Mouse (Mus musculus): ENCODE data around the gene Kirrel3. TPM values are rescaled to one million over a fixed set of nuclear protein-coding genes. Genes with fewer than 3 reads are reported as not detected.

Gene Kirrel3
- total RNA-seq, 2 experiments from 2014 or later: 59.8 to 62.6 TPM

- TF ChIP-seq CTCF (IDR thresholded peaks at IDR 0.05): no peak
- no peak for DNase-seq (ENCODE audit: extremely low spot score in 1 of 2, low spot score in 2 of 2)
- Histone ChIP-seq H3K4me3 (no peak overlapping the region), H3K27ac (no peak overlapping the region)
- intact Hi-C loops (cut with DNase I): no loop called here
Measured at GRCm38 (mm10) chr9:34809993-34810513, 324.4 kb downstream of the Kirrel3 start.

GRCm38 (mm10) chr9:34818325-34818976 is 332.8 kb downstream of the Kirrel3 start:
- intact Hi-C loops (cut with DNase I): no loop called here
- no peak overlapping the region for H3K27ac ChIP-seq
- no peak overlapping the region for H3K4me3 ChIP-seq
- DNase-seq (ENCODE audit: extremely low spot score in 1 of 2, low spot score in 2 of 2): no peak
- no peak for TF ChIP-seq CTCF (IDR thresholded peaks at IDR 0.05)

DNA sequence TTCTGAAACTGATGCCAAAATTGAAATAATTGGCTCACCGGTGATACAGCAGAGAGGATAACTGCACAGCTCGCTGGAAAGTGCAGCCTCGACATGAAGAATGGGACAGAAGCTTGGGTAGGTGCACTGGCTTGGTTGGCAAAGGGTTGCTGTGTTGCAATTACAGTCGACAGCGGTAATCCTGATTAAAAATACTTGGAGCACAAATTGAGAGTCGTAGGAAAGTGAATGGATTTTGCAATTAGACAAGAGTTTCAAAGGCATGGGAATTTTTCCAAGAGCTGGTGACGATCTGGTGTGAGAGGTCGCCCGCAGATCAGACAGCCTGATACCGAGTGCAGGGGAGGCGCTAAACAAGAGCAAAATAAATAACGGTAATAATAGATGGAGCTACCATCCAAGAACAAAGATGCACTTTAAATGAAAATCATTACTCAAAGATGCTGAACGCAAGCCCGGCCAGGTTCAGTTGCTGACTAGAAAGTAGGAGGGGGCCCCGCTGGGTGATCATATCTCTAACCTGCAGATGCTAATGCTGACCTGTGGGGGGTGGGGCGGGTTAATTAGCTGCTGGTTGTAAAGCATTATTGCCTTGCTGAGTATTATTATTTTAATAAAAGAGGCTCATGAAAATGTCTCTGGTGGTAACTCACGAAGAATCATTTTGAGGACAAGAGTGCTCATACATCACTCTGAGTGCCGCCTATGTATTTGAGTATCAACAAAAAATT is 338.8 kb downstream of the Kirrel3 start:
- no peak overlapping the region for H3K4me3 ChIP-seq
- intact Hi-C loops (cut with DNase I): no loop called here
- DNase-seq (ENCODE audit: extremely low spot score in 1 of 2, low spot score in 2 of 2): no peak
- no peak overlapping the region for H3K27ac ChIP-seq
- TF ChIP-seq CTCF (IDR thresholded peaks at IDR 0.05): no peak

- no peak for DNase-seq (ENCODE audit: extremely low spot score in 1 of 2, low spot score in 2 of 2)
- Histone ChIP-seq H3K4me3 (no peak overlapping the region), H3K27ac (no peak overlapping the region)
- intact Hi-C loops (cut with DNase I): no loop called here
- no peak for TF ChIP-seq CTCF (IDR thresholded peaks at IDR 0.05)
Measured at GRCm38 (mm10) chr9:34825089-34825400, 339.4 kb downstream of the Kirrel3 start.

- no peak for DNase-seq (ENCODE audit: extremely low spot score in 1 of 2, low spot score in 2 of 2)
- TF ChIP-seq CTCF (IDR thresholded peaks at IDR 0.05): no peak
- intact Hi-C loops (cut with DNase I): no loop called here
- Histone ChIP-seq H3K27ac (no peak overlapping the region), H3K4me3 (no peak overlapping the region)
Measured at GRCm38 (mm10) chr9:34825402-34826008, 339.8 kb downstream of the Kirrel3 start.

- TF ChIP-seq CTCF (IDR thresholded peaks at IDR 0.05): no peak
- intact Hi-C loops (cut with DNase I): no loop called here
- Histone ChIP-seq H3K4me3 (no peak overlapping the region), H3K27ac (no peak overlapping the region)
- no peak for DNase-seq (ENCODE audit: extremely low spot score in 1 of 2, low spot score in 2 of 2)
Measured at GRCm38 (mm10) chr9:34830696-34831095, 345.0 kb downstream of the Kirrel3 start.

- intact Hi-C loops (cut with DNase I): no loop called here
- DNase-seq (ENCODE audit: extremely low spot score in 1 of 2, low spot score in 2 of 2): no peak
- no peak for TF ChIP-seq CTCF (IDR thresholded peaks at IDR 0.05)
- Histone ChIP-seq H3K4me3 (no peak overlapping the region), H3K27ac (no peak overlapping the region)
Measured at GRCm38 (mm10) chr9:34836801-34837200, 351.1 kb downstream of the Kirrel3 start.

- DNase-seq (ENCODE audit: extremely low spot score in 1 of 2, low spot score in 2 of 2): no peak
- intact Hi-C loops (cut with DNase I): no loop called here
- Histone ChIP-seq H3K27ac (no peak overlapping the region), H3K4me3 (no peak overlapping the region)
- no peak for TF ChIP-seq CTCF (IDR thresholded peaks at IDR 0.05)
Measured at GRCm38 (mm10) chr9:34837700-34838462, 352.2 kb downstream of the Kirrel3 start.

- peak in 1 of 2 experiments; percentile 40 for DNase-seq (ENCODE audit: extremely low spot score in 1 of 2, low spot score in 2 of 2)
- H3K4me3 ChIP-seq: no peak overlapping the region
- intact Hi-C loops (cut with DNase I): no loop called here
- no peak overlapping the region for H3K27ac ChIP-seq
- TF ChIP-seq CTCF (IDR thresholded peaks at IDR 0.05): no peak
Measured at GRCm38 (mm10) chr9:34843275-34843965, 357.7 kb downstream of the Kirrel3 start.

DNA sequence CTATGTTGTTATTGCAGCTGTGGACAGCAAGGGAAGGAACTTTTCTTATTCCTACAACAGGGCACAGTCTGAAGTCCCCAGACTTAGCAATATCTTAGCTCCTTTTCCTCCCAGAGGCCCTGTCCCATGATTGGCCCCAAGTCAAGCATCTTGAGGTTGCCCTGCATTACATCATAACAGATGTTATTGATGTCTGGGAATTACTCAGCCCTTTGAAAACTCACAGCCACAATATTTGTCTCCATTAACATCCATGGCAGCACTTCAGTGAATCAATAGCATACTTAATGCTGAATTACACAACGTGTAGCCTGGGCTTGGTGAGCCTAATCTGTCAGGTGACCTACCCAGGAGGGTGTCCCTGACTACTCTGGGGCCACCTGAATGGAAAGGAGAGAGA is 360.7 kb downstream of the Kirrel3 start:
- intact Hi-C loops (cut with DNase I): loop anchor here (5.0 kb wide), 1 partner anchor 349 kb away; no protein-coding TSS in a partner anchor
- Histone ChIP-seq H3K4me3 (no peak overlapping the region), H3K27ac (no peak overlapping the region)
- no peak for DNase-seq (ENCODE audit: extremely low spot score in 1 of 2, low spot score in 2 of 2)
- TF ChIP-seq CTCF (IDR thresholded peaks at IDR 0.05): no peak

GRCm38 (mm10) chr9:34847664-34848063 is 362.0 kb downstream of the Kirrel3 start:
- H3K27ac ChIP-seq: no peak overlapping the region
- peak; percentile 72 for TF ChIP-seq CTCF (IDR thresholded peaks at IDR 0.05)
- DNase-seq (ENCODE audit: extremely low spot score in 1 of 2, low spot score in 2 of 2): peak in 1 of 2 experiments; percentile 31
- no peak overlapping the region for H3K4me3 ChIP-seq
- intact Hi-C loops (cut with DNase I): loop anchor here (5.0 kb wide), 1 partner anchor 350 kb away; no protein-coding TSS in a partner anchor

All from left cerebral cortex, adult 2 months (tissue).